Mouse (Mus musculus): ENCODE measurements around the gene Slc35c2.

GRCm38 (mm10) chr2:165284377-165284776 lies 3.3 kb downstream of the Slc35c2 start:
- TF ChIP-seq CTCF (IDR thresholded peaks at IDR 0.05; ENCODE audit: borderline replicate concordance, insufficient read depth, low read depth, low read length) (no peak), POLR2A (IDR thresholded peaks at IDR 0.05; ENCODE audit: borderline replicate concordance, insufficient read depth, low read length) (no peak)

Data from cerebellum, adult 2 months (tissue).